Mouse (Mus musculus) embryo, embryonic 10.5 days (tissue): ENCODE data around the gene Abtb2.
A peak's percentile ranks its signal among the peaks of the same experiment; 100 is the strongest.

Experiments
- DNase-seq: peaks from one replicate; pipeline ENCODE4 v3.0.0-alpha.2; 2015; ENCODE audit warnings: low spot score

Gene Abtb2

DNA sequence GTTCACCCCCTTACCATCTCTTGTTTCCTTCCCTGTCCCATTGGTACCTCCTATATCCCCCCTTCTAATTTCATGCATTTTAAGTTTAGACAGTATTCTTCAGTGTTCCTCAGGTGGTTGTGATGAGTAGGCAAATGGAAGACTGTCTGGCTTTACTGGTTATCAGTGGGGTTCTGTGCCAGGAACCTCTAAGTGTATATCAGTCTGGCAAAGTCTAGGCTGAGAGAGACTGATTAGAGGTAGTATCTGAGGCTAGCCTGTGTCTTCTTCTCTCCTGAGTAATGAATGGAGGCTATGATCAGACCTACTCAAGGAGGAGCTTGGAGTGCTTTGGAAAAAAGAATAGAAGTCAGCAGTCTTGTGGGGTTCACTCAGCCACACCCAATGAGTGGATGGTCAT is 18.0 kb downstream of the Abtb2 start:
- no peak for DNase-seq

DNA sequence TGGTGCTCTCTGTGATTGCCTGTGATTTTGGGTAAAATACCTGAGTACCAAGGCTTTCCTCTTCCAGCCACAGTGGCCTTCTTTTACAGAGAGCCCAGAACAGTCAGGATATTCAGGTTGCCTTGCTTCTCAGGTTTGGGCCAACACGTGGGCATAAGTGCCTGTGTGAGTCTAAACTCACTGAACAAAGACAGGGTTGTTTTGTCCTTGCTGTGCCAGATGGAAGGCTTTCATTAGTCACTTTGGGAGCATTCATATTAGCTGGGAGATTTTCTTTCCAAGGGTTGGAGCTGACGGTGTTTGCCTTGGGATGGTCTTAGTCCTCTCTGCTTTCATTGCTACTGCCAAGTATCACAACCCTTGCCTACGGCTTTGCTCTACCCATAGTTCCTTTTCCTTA is 20.3 kb downstream of the Abtb2 start:
- DNase-seq, result no peak

- no peak for DNase-seq
Measured at GRCm38 (mm10) chr2:103588776-103589175, 22.7 kb downstream of the Abtb2 start.

GRCm38 (mm10) chr2:103589400-103589799 is 23.3 kb downstream of the Abtb2 start:
- no peak for DNase-seq

GRCm38 (mm10) chr2:103590645-103591044 is 24.5 kb downstream of the Abtb2 start:
- no peak for DNase-seq

GRCm38 (mm10) chr2:103591742-103592590 is 25.9 kb downstream of the Abtb2 start:
- DNase-seq, result peak; percentile 42

DNA sequence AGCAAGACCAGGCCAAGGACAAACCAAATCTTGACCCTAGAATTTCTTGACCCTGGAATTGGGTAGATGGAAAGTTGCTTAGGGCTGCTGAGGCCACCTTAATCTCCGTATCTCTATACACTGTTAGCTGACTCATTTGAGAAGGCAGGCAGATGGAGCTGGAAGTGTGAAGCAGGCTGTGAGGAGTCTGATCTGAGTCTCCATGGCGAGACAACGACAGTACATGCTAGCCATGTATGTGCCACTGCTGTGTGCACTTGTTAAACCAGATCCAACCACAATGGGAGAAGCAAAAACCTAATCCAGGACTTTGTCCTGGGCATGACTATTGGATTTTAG is 26.4 kb downstream of the Abtb2 start:
- no peak for DNase-seq

GRCm38 (mm10) chr2:103594592-103595011 is 28.5 kb downstream of the Abtb2 start:
- no peak for DNase-seq

GRCm38 (mm10) chr2:103595028-103595651 is 29.0 kb downstream of the Abtb2 start:
- DNase-seq, result no peak

GRCm38 (mm10) chr2:103599296-103599695 is 33.2 kb downstream of the Abtb2 start:
- DNase-seq, result no peak

DNA sequence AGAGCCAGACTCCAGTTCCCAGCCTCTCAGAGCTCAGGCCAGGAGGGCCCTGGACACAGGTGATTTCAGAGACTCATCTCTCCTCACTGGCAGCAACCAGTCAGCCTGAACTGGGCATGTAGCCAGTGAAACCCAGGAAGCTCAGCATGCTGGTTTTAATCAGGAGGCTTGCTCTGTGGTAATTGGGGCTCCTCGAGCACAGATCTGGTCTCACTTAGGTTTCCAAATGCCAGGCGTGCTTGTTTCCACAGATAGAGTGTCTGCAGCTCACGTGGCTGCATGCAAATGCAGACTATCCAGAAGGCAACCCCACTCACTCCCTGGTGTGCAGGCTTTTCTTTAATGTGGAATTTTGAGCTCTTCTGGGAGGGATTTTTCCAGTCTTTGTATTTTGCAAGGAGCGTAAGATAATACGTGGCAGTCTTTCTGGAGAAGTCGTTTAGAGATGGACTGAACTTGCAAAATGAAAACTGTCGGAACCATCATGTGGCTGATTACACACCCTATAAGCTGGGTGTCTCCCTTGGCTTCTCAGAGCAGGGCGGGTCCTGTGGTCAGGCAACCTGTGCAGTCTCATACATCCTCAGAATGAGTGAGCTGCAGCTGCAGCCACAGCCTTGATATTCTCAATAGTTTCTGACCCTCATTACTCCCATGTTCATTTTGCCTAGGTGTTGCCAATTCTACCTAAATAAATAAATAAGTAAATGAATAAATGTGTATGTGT is 34.2 kb downstream of the Abtb2 start:
- DNase-seq, result peak; percentile 62

- DNase-seq, result no peak
Measured at GRCm38 (mm10) chr2:103601126-103601525, 35.0 kb downstream of the Abtb2 start.

GRCm38 (mm10) chr2:103601531-103601930 is 35.4 kb downstream of the Abtb2 start:
- DNase-seq, result no peak

DNA sequence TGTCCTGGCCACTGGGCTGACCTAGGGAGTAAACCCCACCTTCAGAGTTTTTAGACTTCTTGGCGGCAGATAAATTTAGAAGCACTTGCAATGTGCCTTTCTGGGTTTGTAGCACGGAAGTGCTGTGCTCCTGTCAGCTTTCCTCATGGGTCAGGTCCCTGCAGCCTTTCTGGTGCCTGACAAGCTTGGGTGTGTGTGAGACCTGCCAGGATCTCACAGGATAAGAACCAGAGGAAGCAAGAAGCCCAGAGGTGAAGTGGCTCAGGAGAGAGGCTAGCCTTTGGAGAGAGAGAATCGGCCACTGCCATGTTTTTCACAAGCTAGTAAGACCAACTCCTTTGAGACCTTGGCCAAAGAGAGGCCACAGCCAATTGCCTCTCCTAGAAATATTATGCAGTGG is 37.1 kb downstream of the Abtb2 start:
- no peak for DNase-seq

DNA sequence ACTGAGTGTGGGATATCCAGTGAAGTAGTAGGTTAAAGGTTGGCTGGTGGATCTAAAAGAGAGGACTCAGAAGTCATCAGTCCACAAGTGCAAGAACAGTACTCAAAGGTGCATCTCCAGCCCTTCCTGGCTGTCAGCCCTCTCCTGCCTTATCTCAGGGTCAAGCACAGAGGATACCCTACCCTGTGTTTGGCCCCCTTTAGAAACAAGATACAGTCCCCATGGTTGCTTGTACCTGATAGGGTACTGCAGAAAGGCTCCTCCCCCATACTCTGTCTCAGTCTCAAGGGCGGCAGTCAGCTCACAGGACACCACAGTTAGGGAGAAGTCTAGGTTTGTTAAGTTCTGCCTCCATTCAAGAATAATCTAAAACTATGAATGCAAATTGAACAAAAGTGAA is 37.8 kb downstream of the Abtb2 start:
- no peak for DNase-seq

- no peak for DNase-seq
Measured at GRCm38 (mm10) chr2:103605805-103606498, 39.8 kb downstream of the Abtb2 start.

DNA sequence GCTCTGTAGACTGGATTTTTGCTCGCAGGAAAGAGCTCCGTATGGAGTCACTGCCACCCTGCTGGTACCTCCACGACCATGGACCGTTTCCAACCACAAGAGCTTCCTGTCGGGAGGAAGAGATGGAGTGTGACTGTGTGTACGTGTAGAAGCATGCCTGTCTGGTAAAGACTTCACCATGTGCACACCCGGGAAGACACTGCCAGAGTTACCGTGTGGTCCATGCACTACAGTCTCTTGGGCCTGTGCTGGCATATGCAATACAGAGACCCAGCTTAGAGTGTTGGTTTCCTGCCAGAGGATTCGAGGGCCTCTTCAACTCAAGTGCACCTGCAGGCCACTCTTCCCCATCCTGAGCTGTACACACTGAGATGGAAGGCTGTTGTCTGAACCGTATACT is 41.8 kb downstream of the Abtb2 start:
- no peak for DNase-seq

- DNase-seq, result no peak
Measured at GRCm38 (mm10) chr2:103608947-103609346, 42.8 kb downstream of the Abtb2 start.

- DNase-seq, result no peak
Measured at GRCm38 (mm10) chr2:103609499-103609898, 43.4 kb downstream of the Abtb2 start.

DNA sequence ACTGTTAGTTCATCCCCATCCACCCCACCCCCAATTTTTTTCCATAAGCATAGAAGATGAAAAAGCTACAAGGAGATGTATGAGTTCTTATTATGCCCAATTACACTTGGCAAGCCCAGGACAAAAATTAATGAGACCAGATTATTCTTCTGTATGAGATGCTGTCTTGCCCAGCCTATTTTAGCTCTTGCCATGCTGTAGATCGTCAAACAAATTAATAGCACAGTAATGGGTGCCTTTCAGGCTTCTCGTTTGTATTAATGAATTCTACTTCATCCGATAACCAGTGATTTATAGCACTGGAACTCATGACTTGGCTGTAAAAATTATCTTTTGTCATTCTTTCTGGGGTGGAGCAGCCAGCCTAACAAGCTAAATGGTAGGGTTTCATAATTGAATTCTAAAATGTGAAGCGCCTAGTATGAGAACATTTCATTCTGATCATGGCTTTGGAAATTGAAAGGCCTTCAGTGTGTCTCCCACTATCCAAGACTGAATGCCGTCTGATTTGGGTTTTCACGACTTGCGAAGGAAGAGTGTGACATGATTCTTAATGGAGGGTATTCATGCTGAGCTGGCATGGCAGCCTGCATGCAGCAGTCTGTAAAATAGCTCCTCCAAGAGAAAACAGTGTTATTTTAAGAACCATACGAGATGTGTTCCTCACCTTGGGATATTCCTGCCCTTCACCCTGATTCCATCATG is 44.9 kb downstream of the Abtb2 start:
- DNase-seq, result no peak

DNA sequence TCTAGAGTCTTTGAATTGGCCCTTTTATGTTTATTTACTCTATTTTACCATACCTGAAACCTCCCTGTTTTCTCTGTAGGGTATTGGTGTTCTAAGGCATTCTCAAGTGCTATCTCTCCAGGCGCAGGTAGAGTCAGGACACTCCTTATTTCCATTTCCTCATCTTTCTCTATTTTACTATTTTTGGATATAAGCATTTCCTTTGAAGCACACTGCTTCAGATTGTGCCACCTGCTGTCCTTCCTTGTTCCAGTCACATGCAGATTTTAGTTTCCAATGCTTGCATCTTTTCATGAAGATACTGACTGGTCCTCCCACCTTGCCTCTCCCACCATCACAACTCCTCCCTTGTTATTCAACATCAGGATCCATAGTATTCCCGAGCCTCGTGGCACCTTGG is 47.8 kb downstream of the Abtb2 start:
- DNase-seq, result no peak

DNA sequence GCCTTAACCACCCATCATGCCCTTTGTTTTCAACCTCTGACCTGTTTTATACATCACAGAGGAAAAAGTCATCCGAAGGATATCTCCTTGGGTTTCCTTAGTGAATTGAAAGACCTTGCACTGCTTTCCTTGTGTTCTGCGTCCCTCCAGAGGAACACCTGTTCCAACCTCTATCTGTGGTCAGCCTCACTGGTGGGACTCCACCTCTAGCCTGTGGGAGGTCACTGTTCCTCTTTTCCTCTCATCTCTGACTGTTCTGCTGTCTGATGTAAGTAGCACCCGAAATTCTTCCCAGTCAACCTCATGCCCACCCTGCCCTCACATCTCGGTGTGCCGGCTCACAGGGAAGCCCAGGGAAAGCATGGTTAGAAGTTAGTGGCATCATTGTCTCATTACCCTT is 48.9 kb downstream of the Abtb2 start:
- no peak for DNase-seq
